Mouse (Mus musculus) left cerebral cortex, postnatal 4 days (tissue): ENCODE measurements at regions not wholly inside any gene's neighbourhood (a gene's known extent, or its start where the extent isn't known, plus 50 kb on each side); places are given as distances from the start of the nearest gene placed in this dataset.

Experiments used
- DNase-seq: peaks from one replicate; pipeline ENCODE4 v3.0.0-alpha.2; 2022
- intact Hi-C: fragments of 180-260 bp; cut with DNase I; formaldehyde crosslinking; loops from one replicate; pipeline ENCODE4 v1.15.1; 2025

DNA sequence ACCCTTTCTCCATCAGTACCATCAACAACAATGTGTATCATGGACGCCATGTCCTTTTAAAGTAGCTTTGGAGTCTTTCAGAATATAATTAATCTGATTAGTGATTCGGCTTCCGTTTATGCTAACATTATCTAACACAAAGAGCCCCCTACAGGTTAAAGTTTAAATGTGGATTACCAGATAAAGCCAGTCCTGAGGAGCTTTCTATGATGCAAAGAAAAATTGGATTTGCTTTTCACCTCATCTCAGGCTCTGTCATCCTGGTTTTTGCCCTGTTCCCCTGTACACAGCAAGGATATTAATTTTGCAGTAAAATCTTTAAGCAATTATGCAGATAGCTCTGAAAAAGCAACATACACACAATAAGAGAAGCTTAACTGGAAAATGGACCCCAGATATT lies 412.7 kb upstream of the Tbc1d2b start:
- intact Hi-C loops, result no loop called here
- DNase-seq, result no peak

DNA sequence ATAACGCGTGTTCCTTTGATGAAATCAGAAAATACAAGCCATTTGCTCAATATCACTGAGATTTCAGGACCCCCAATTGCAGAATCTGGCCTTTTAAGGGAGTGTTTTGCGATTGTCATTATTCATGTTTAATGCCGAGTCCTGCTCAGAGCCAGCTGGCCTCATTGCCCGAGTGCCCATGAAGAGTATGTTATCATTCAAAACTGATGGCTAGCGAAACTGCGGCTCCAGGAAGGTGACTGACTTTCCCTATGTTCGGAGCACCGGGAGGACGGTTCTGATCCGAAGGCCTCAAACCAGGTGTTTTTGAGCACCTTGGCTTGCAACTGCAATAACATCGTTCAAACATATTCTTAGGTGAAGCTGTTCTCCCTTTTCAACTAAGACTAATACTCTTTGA lies 419.5 kb upstream of the Tbc1d2b start:
- intact Hi-C loops, result loop anchor here (10.0 kb wide), 1 partner anchor 485 kb away; no protein-coding TSS in a partner anchor
- DNase-seq, result peak; percentile 70

DNA sequence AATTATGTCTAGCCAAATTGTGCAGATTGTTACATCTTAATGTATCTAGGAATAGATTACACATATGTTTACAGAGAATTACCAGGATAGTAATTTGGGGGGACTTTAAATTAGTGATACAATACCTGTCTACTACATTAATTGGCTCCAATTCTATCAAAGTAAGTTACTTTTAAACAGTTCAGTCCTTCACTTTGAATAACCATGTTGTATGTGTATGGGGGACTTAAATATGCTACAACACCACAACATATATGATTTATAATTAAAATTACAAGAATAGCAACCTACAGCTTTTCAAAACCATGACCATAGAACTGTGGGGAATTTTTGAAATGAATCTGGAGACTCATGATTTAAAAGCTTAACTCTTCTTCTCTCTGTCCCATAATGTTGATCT lies 420.5 kb upstream of the Tbc1d2b start:
- intact Hi-C loops, result loop anchor here (10.0 kb wide), 1 partner anchor 486 kb away; no protein-coding TSS in a partner anchor
- DNase-seq, result no peak

DNA sequence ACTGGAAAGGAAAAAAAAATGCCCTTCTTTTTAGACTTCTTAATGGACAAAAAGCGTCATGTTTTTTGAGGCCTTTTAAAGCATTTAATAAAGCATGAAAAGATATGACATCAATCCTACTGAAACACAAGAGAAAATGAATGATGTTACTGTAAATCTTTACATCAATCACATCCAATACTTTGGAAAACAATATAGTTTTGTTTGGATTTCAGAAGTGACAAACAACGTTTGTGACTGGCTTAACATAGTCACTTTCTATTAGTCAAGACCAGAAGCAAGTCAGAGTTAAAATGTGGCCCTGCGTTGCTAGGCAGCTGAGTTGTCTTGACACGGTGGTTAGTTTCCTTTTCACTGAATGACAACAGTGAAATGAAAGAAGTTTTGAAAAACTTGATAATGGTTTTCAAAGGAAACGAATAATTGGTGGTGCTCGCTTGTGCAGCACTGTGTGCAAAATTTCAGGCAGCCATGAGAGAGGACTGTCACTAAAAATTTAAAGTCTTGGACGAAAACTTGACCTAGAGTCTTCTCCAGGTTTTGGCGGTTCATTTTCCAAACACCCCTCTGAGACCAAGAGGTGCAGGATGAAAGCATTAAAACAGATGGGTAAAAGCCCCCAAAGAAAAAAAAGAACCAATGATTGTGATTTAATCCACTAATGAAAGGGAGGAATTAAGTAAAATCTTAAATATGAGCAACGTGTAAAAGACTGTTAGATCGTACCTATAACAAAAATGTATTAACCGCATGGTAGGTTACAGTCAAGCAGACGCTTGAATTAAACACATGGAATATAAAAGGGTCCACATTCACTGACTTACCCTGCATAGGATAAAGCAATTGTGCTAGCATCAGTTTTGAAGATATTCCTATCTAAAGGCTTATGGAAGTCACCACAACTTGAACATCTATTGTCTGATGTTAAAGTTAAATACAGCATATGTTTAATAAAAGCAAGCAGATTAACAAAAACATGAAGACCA lies 421.4 kb upstream of the Tbc1d2b start:
- peak; percentile 33 for DNase-seq
- intact Hi-C loops, result loop anchor here (10.0 kb wide), 1 partner anchor 487 kb away; no protein-coding TSS in a partner anchor

DNA sequence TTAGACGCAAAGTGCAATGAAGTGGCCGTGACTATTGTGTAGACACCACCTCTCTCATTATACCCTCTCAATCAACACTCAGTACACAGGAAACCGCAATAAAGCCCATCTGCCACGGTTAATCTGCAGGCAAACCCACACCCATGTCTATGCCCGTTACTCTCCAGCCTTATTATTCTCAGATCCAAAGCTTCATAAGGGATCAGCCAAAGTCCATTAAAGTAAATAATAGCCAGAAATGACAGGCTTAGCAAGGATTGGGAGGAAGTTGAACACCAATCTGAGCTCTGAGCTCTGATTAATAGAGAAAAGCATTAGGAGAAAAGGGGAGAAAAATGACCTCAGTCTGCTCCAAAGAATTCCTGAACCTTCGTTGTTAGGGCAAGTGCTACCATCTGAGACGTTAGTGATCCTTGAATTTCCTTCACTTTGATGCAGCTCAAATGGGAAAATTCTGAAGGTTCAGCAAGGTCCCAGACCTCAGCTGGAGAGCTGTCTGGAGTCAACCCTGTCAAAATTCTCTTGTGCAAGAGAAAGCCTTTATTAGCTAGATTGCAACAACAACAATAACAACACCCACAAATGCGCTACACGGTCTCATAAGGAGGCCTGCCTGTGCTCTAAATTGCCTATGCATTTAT lies 422.5 kb upstream of the Tbc1d2b start:
- DNase-seq, result peak; percentile 59
- intact Hi-C loops, result loop anchor here (10.0 kb wide), 1 partner anchor 488 kb away; no protein-coding TSS in a partner anchor

DNA sequence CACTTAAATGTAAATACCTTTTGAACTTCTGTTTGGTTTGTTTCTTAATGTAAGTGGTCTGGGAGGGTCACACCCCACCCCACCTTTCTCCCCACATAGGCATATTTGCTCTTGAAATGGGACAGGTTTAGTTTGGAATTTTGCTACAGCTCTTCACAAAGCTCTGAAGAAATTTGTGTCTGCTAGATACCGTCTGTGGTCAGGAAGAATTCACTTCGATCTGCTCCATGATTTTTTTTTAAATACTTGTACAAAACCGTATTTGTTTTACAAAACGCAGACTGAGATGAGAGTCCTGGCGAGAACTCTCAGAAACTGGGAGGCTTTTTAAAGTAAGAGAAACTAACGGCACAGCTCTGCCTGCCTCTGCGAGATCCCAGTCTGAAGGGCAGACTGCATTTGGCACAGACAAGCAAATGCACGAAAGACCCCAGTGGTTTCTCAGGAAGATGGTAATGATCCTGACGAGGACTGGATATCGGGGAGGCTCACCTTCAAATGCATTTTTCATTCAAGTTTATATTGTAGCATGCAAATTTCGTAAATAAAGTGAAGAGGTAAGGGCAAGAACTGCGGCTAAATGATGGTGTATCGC lies 423.5 kb upstream of the Tbc1d2b start:
- intact Hi-C loops, result loop anchor here (10.0 kb wide), 1 partner anchor 489 kb away; no protein-coding TSS in a partner anchor
- DNase-seq, result peak; percentile 45

DNA sequence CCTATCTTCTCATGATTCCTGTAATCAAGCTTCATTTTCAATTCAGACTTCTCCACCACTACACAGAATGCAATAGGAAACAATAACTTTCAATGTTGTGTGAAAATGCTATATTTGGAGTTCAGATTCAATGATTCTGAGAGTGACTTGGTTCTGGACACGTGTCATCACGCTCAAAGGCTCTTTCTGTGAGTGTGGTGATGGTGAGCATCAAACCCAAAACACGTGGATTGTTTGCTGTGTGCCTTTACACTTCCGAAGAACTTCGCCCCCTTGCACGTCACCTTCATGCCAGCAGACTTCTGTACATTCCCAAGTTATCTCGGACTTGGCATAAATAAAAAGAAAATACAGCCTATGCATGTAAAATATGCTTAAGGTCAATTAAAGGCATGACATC lies 425.1 kb upstream of the Tbc1d2b start:
- no peak for DNase-seq
- intact Hi-C loops, result loop anchor here (5.0 to 10.0 kb wide), 5 partner anchors 491 to 1512 kb away; no protein-coding TSS in a partner anchor

DNA sequence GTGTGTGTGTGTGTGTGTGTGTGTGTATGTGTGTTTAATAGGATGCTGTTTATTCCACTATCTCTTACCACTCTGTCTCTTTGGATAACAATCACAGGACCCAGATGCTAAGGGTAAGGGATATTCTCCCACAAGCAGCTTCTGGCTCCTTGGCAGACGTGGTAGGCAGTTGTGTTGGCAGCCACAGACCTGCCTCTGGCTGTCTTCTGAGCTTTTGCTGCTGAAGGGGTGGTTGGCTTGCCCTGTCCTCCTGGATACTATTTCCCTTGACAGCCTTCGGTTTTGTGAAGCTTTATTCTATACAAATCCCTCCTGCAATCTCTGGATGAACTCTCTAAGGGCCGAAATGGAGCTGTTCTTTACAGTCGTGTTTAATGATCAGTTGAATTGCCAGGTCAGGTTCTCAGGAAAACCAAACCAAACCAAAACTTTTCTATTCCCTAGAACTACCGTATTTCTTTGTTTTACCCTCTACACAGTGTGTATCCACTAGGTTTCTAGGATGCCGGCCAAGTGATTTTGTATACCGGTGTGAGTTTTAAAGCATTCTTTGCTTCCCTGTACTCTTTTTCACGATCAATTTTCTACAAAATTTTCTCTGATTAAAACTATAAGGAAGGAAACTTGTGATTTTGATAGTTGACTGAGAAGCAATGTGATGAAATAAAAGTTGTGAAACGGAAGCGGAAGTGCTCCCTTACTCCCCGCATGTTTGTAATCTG lies 426.8 kb upstream of the Tbc1d2b start:
- intact Hi-C loops, result loop anchor here (5.0 to 10.0 kb wide), 5 partner anchors 493 to 1510 kb away; no protein-coding TSS in a partner anchor
- peak; percentile 86 for DNase-seq

DNA sequence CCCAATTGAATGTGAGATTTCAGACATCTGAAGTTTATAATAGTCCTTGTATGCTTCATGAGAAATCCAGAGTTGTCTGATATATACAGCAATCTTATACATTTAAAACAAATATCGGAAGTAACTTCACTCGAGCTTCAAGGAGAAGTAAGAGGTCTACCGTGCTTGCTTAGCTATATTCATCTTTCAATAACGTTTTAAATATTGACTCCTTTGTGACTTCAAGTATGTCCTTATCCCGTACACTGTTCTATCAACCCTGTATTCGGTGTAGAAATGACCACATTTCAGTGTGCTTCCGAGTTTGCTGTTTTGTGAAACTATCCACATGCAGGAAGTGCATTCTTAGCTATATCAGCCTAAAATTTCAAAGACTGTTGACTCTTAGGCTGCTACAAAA lies 427.8 kb upstream of the Tbc1d2b start:
- no peak for DNase-seq
- intact Hi-C loops, result loop anchor here (5.0 to 10.0 kb wide), 5 partner anchors 494 to 1509 kb away; no protein-coding TSS in a partner anchor

DNA sequence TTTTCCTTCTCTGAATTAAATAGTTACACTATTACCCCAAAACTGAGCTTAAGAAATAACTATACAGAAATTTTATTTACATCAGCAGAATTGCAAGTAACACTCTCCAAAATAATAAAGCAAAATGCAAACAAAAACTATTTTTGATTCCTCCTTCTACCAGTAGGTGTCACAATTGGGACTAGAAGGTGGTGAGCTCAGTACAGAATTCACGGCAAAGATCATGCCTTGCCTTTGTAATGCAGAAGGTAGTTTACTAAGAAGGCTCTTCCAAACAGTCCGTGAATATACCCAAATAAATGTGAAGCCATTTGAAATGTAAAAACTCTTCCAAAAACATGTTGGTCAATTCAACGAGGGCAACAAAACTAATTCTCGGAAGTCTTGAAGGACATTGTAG lies 428.5 kb upstream of the Tbc1d2b start:
- intact Hi-C loops, result loop anchor here (5.0 to 10.0 kb wide), 5 partner anchors 494 to 1508 kb away; no protein-coding TSS in a partner anchor
- peak; percentile 29 for DNase-seq

DNA sequence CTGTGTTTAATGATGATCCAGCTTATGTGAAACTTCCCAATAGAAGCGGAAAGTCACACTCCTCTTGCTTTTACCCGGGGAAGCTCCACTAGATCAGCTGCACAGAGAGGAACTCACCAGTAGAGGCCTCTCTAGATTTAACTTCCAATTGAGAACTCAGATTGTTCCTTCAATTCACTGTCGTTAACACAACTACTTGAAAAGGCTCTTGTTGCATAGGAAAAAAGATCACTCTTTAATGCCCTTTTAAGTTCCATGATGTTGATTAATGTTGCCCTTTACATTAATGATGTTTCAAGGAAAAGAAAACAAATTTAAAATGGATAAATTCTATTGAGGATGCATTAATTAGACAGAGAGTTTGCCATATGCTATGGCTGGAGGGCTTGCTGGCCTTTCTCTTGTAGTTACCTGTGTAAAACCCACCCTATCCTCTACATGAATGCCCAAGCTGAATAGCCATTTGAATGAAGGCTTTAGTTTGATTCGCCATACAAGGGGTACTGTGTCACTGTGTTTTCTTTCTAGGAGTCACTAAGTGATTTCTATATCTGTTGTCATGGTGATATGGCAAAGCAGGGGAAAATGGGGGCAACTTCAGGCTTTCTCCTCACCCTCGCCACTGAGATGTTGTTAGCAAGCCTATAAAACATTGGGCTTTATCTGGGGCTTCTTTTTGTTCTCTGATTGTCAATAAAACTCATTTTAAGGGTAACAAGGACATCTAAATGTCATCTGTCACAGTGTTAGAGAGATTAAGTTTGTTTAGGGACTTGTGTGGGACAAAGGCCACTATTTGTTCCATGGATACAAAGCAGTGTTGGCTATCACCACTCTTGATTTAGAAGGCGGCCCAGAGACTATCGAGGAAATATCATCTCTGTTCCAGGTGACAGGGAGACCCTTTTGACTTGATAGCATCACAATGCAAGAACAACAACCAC lies 429.9 kb upstream of the Tbc1d2b start:
- intact Hi-C loops, result no loop called here
- DNase-seq, result peak; percentile 35

DNA sequence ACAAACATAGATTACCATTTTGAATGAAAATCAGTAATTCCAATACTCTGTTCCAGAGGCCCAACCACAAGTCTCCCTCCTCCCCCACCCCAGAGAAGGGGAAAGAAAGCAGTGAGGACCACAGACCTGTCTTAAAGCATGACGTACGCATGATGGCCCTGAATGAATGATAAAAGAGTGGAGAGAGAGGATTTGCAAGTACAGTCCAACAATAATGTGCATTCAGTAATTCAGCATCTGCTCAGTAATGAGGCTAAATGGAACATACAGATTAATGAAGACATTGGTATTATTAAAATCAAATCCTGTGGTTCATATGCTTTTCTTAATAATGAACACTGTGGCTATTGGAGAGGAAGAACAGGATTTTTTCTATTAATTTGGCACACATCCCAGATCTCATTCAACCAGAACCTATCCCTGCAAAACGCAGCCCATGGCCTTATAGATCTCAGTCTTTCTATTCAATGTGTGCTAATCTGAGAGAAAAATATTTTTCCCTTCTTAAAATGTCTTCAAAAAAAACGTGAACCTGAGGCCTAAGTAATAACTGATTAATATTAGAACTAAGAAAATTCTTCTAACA lies 430.7 kb upstream of the Tbc1d2b start:
- peak; percentile 35 for DNase-seq
- intact Hi-C loops, result no loop called here

DNA sequence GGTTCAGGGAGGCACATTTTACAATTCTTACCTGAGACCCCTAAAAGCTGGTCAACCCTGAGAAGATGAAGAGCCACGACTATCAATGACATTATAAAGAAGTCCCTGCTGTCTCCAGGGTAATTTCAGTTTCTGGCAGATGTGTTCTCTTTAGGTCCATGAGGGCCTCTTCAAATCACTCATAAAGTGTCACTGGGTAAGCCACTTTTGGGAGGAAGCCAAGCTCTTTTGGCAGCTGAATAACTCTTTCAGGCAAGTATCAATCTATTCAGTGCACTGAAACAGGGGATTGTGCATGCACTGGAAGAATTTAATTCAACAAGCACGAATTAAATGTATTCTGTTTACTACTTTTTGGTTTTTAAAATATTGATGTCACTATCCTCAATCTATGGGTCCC lies 443.1 kb upstream of the Tbc1d2b start:
- intact Hi-C loops, result no loop called here
- DNase-seq, result peak; percentile 56

DNA sequence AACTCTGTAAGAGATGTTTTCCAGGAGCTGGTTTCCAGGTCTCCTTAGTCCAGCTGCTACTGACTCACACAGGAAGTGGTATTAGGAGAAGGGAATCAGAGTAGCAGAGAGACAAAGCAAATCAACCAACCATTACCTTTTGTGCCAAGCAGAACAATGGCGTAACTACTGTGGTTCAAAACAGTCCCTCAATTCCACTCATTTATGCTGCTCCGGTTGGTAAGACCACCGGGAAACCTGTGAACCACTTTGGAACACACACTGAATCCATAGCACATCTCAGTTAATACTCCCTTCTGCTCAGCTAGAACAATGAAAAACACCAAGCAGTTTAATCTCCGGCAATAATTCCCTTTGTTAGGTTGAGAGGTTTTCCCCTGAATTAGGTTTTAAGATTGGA lies 460.8 kb upstream of the Tbc1d2b start:
- DNase-seq, result no peak

DNA sequence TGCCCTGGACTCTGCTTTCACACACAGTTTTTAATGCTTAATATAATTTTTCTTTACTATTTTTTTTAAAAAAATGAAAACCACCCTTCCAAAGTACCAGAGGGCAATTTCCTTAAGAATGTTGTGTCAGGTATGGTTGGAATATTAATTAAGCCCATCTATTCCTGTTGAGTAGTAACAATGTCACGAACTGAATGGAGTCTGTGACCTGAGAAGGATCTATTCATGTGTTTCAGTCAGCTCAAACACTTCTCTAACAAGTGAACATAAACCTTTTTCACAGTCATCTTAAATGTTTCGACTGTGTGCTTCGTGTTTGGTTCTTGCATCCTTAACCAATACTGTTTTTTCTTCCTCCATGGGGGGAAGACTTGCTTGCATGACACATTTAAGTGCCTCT lies 486.6 kb upstream of the Tbc1d2b start:
- intact Hi-C loops, result no loop called here
- DNase-seq, result no peak

More for the DNA sequence above, 460.8 kb upstream of the Tbc1d2b start:
- intact Hi-C loops, result no loop called here

DNA sequence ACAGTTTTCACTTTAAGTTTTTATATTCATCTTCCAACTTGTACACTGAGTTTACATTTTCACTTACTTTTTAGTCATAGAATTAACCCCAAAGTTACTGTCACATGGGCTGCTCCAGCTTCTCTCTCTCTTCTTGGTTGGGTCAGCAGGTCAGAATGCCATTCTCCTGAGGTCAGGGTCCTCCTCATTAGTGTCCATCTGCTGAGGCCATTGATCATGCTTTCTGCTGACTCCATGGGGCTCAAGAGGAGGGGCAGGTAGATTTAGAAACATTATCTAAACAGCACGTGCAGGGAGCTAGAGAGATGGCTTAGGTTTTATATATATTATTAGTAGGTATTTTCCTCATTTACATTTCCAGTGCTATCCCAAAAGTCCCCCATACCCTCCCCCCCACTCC lies 503.7 kb upstream of the Tbc1d2b start:
- intact Hi-C loops, result no loop called here
- DNase-seq, result no peak

DNA sequence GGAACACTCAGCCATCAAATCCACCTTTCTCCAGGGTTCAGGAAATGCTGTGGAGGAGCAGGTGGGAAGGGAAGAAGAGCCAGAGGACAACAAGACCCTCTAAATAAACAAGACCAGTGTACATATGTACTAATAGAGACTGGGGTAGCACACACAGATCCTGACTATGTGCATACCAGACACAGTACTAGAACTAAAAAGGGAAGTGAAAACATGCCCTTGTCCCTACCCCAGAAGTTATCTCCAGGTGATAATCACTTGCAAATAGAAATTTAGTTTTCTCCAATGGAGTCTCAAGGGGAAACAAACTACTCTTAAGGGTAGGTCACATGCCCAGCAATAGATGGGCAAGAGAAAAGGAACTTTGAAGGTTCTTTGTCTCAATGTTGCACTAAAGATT lies 518.9 kb upstream of the Tbc1d2b start:
- no peak for DNase-seq
- intact Hi-C loops, result no loop called here

DNA sequence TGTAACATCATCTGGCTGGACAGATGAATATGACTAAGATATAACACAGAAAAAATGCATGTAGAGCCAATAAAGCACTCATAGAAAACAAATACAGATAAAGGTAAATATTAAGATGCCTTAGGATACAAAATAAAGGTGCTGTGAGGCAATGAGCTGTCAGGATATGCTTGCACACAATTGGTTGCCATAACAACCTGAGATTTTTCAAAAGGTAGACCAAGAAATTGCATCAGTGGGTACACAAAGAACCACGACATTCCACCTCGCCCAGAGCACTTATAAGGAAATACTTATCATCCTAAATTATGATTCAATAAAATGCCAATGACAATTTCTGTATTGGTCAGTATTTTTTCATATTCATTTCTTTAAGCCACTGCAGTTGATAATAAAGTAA lies 521.3 kb upstream of the Tbc1d2b start:
- intact Hi-C loops, result no loop called here
- no peak for DNase-seq

DNA sequence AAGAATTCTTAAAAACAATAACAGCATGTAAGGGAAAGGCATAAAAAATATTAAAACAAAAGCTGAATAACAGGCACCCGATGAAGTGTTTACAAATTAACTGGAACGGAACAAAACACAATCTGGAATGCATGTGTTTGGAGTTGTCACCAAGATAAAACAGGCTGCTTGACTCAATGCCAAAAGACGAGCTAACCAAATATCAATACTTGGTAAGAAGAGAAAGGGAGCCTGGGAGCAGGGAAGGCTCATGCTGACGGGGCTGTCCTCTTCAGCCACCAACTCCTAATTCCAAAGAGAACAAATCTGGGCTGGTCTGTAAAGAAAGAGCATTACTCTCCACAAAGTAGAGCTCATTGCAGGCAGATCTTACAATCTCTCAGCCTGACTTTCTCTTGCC lies 545.4 kb upstream of the Zic4 start:
- no peak for DNase-seq

More for the DNA sequence above, 545.4 kb upstream of the Zic4 start:
- intact Hi-C loops, result no loop called here
